Mouse (Mus musculus) splenic B cell, adult 2 months (primary cell): ENCODE results near the gene Dclre1a.
"Not testable (repeated sequence)": the region's sequence is repeated elsewhere in the genome, so short reads cannot be mapped to it uniquely, and the experiment has no call there.

ENCODE experiments used
- DNase-seq: peaks from one replicate; pipeline ENCODE4 v3.0.0-alpha.2; 2011; ENCODE audit warnings: low read depth, low spot score
- H3K27me3 ChIP-seq: 2 replicates; pipeline ENCODE4 v1.6.1; 2012; ENCODE audit warnings: mild to moderate bottlenecking, low read length, moderate library complexity, mixed read lengths; ENCODE audit not compliant: control insufficient read depth, poor library complexity, insufficient read depth, severe bottlenecking
- H3K36me3 ChIP-seq: 2 replicates; pipeline ENCODE4 v1.6.1; 2012; ENCODE audit warnings: mild to moderate bottlenecking, low read length, moderate library complexity, mixed read lengths; ENCODE audit not compliant: control insufficient read depth, poor library complexity, insufficient read depth, severe bottlenecking

The Dclre1a gene

GRCm38 (mm10) chr19:56534337-56534736, 13.7 kb downstream of the Dclre1a start:
- DNase-seq: no peak
- Histone ChIP-seq H3K27me3 (peaks cover 6% of the 10 kb centered on the region), H3K36me3 (no peaks in the 10 kb centered on the region)

- DNase-seq: no peak
- peaks cover 6% of the 10 kb centered on the region for H3K27me3 ChIP-seq
These were observed 14.5 kb downstream of the Dclre1a start for GRCm38 (mm10) chr19:56533291-56534071.

DNA sequence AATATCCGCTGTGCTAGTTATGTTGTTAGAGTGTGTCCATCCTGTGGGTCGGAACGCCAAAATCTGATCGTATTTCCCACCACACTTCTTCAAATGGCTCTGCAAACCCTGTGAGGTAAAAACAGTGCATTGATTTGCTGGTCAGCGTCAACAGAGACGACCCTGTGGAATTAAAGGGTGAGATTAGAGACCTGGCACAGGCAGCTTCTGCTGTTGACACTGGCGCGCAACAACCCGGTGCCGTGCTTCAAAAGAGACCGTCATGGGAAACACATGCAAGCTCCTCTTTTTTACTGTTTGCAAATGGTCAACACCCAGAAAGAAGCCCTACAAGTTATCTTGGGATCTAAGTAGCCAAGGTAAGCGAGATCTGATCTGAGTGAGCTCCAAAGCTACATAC, 16.8 kb downstream of the Dclre1a start:
- no peak for DNase-seq
- Histone ChIP-seq H3K36me3 (no peaks in the 10 kb centered on the region), H3K27me3 (peaks cover 6% of the 10 kb centered on the region)

More at GRCm38 (mm10) chr19:56533291-56534071, 14.5 kb downstream of the Dclre1a start:
- no peaks in the 10 kb centered on the region for H3K36me3 ChIP-seq

DNA sequence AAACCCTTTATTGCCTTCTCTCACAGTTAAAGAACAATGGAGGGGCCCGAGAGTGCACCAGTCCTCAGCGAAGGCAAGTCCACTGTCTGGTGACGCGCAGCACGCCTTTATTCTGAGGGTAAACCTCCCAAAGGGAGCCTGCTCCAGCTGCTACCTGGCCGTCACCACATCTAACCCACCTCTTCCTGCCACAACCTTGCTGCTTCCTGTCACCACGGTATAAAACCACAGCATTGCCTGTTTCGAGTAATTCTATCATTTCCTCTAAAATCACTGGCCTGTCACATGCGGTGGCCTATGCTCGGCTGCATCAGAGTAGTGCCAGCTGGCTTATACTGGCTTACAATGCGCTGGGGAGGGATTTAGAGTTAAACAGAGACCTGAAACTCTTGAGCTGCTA, 17.5 kb downstream of the Dclre1a start:
- not testable (repeated sequence) for H3K27me3 ChIP-seq, DNase-seq, H3K36me3 ChIP-seq

DNA sequence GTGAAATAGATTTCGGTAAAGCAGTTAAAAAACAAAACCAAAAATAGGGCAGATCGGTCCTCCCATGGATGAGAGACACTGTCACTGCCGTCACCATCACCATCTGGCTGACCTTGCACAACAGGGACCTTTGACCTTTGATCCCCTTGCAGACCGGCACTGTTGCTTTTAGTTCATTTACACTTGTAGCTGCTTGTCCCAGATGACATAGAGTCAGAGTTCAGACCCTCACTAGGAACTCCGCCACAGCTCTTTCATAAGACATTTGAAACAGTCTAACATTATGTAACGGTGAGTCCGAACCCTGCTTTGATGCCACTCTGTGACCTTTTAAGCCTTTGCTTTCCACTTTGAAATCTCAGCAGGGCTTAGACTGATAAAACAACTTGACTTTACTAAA, 28.6 kb downstream of the Dclre1a start:
- H3K27me3 ChIP-seq, DNase-seq, H3K36me3 ChIP-seq: not testable (repeated sequence)

DNA sequence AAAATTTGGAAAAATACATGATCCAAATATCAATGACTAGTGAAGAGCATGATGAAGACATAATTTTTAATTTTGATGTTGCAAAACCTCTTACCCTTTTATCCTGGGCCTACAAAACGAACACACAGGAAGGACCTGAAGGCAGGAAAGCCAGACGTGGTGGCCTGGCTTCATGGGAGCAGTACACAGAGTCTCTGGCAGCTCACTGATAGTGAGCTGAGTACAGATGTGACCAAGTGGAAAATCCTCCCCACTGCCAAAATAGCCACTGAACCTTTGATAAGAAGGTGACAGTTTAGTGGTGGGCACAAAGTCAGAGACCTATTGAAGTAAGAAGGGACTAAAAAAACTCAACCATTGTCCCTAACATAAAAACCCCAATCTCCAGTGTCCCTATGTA, 34.5 kb downstream of the Dclre1a start:
- not testable (repeated sequence) for DNase-seq, H3K36me3 ChIP-seq, H3K27me3 ChIP-seq

DNA sequence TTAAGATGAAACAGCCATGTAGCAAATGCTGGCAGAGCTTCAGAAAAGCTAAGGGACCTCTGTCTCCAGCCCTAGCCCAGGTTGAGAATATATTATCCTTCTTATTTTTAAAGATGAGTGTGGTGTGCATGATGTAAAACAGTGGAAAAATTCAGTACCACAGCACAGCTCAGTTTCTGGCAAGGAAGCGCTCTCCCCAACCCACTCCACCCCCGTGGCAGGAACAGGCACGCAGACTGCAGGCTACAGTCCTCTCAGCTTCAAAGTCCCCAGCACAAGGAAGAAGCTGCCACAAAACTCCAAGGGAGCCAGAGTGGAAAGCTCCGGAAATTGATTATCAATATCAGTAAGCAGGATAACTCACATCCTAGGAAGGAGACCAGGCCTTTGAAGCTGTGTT, 36.8 kb downstream of the Dclre1a start:
- DNase-seq, H3K27me3 ChIP-seq, H3K36me3 ChIP-seq: not testable (repeated sequence)

DNA sequence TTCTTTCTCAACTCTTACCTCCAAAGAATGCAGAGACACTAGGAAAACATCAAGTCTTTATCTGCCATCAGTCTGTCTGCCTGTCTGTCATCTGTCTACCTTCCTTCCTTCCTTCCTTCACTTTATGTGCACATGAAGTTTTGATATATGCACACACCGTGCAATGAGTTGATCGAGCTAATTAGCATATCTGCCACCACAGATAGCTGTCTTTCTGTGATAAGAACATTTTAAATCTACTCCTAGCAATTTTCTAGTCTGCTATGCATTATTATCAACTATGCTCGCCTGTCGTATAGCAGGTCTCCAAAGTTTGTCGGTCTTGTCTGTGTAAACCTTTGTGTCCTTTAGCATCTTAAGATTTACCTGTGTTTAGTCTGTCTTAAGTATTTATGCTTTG, 44.5 kb downstream of the Dclre1a start:
- not testable (repeated sequence) for H3K36me3 ChIP-seq, H3K27me3 ChIP-seq, DNase-seq

GRCm38 (mm10) chr19:56503069-56503468, 45.0 kb downstream of the Dclre1a start:
- not testable (repeated sequence) for H3K27me3 ChIP-seq

DNA sequence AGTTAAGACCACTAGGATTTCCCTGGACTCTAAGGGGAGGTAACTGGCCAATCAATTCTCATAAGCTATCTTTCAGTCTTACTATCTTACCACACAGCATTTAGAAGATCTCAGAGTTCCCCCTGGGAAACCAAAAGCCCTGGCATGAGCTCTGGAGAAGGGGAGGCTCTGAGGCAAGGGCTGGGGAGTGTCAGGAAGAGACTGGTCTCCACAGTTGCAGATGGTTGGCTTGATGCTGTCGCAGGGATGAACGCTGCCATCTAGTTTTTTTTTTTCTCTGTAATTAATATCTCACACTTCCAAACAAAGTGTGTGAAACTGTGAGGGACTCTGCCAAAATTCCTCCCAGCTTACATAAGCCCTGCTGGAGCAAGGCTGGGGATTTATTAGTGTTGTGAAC, 53.9 kb downstream of the Dclre1a start:
- not testable (repeated sequence) for H3K27me3 ChIP-seq, H3K36me3 ChIP-seq, DNase-seq

More at GRCm38 (mm10) chr19:56503069-56503468, 45.0 kb downstream of the Dclre1a start:
- not testable (repeated sequence) for DNase-seq, H3K36me3 ChIP-seq

- no peak for DNase-seq
- H3K27me3 ChIP-seq: no peaks in the 10 kb centered on the region
- no peaks in the 10 kb centered on the region for H3K36me3 ChIP-seq
These were observed 58.4 kb downstream of the Dclre1a start for GRCm38 (mm10) chr19:56489601-56490000.

DNA sequence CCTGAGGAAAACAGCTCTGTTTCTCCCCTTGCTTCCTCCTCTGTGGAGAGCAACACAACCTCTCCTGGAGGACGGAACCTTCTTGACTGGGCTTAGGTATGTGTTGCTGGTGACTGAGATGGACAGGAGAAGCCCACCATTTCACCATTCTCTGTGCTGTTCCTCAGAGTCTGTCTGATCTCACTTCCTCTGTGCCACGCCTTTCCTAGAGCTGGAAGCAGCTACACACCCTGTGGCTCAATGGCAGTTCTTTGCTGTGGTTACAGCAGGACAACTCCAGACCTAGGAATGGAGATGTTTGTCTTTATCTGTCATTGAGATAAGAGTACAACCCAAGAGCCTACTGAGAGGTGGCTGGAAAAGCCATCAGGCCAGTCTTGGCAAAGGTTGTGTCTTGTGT, 60.7 kb downstream of the Dclre1a start:
- Histone ChIP-seq H3K36me3 (no peaks in the 10 kb centered on the region), H3K27me3 (no peaks in the 10 kb centered on the region)
- no peak for DNase-seq

GRCm38 (mm10) chr19:56486926-56487325, 61.1 kb downstream of the Dclre1a start:
- DNase-seq: no peak
- Histone ChIP-seq H3K27me3 (no peaks in the 10 kb centered on the region), H3K36me3 (no peaks in the 10 kb centered on the region)

GRCm38 (mm10) chr19:56485376-56486271, 62.4 kb downstream of the Dclre1a start:
- DNase-seq: no peak
- Histone ChIP-seq H3K36me3 (no peaks in the 10 kb centered on the region), H3K27me3 (no peaks in the 10 kb centered on the region)
